Mouse (Mus musculus): Measurements from ENCODE around the gene Slc8b1. TPM values are rescaled to one million over a fixed set of nuclear protein-coding genes. Genes with fewer than 3 reads are reported as not detected.

Gene Slc8b1
- polyA plus RNA-seq (2015; fragmentation: Nextera tagmentation; extraction: Ambion mirVana) = 3.0 and 3.6 TPM in 2 replicates

- Histone ChIP-seq H3K9me3 (no peaks in the 10 kb centered on the region), H3K9ac (peak within 1 kb of the TSS; percentile 47), H3K27me3 (peaks cover 11% of the 10 kb centered on the region), H3K4me1 (replicated peaks) (peaks cover 71% of the 10 kb centered on the region), H3K27ac (replicated peaks) (no peak within 1 kb of the TSS), H3K4me2 (peak within 1 kb of the TSS; percentile 54), H3K4me3 (peak within 1 kb of the TSS; percentile 38), H3K36me3 (no peaks in the 10 kb centered on the region)
- under 1% methylated on average over 35 of the region's 36 CpGs for WGBS
- ATAC-seq (ENCODE audit: low read depth) = peak; percentile 68
These were observed at the start of gene Slc8b1 for GRCm38 (mm10) chr5:120510982-120511642. Gene Slc8b1 (plus strand): TSS chr5:120511168.

GRCm38 (mm10) chr5:120461902-120462301, 49.1 kb upstream of the Slc8b1 start:
- Histone ChIP-seq H3K4me2 (no peak overlapping the region), H3K9ac (no peak overlapping the region), H3K36me3 (no peaks in the 10 kb centered on the region), H3K27ac (replicated peaks) (no peak overlapping the region), H3K27me3 (peaks cover 6% of the 10 kb centered on the region; the same call in 1 of the 2 replicates), H3K4me3 (no peak overlapping the region), H3K9me3 (no peaks in the 10 kb centered on the region), H3K4me1 (replicated peaks) (peaks cover 7% of the 10 kb centered on the region; the same call in 1 of the 2 replicates)
- WGBS = 71% methylated on average over 15 of the region's 15 CpGs
- ATAC-seq (ENCODE audit: low read depth) = no peak

GRCm38 (mm10) chr5:120464321-120464720, 46.6 kb upstream of the Slc8b1 start:
- H3K9me3 ChIP-seq = no peaks in the 10 kb centered on the region
- H3K4me1 ChIP-seq (replicated peaks) = peaks cover 6% of the 10 kb centered on the region; the same call in 1 of the 2 replicates
- 72% methylated on average over 4 of the region's 4 CpGs for WGBS
- H3K36me3 ChIP-seq = no peaks in the 10 kb centered on the region
- no peak for ATAC-seq (ENCODE audit: low read depth)
- no peak overlapping the region for H3K4me2 ChIP-seq
- H3K27me3 ChIP-seq = peaks cover 6% of the 10 kb centered on the region; the same call in 1 of the 2 replicates
- H3K9ac ChIP-seq = no peak overlapping the region
- no peak overlapping the region for H3K4me3 ChIP-seq
- H3K27ac ChIP-seq (replicated peaks) = no peak overlapping the region

- Histone ChIP-seq H3K4me2 (no peak overlapping the region), H3K9me3 (no peaks in the 10 kb centered on the region), H3K27me3 (peaks cover 6% of the 10 kb centered on the region; the same call in 1 of the 2 replicates), H3K27ac (replicated peaks) (no peak overlapping the region), H3K36me3 (no peaks in the 10 kb centered on the region), H3K4me1 (replicated peaks) (peaks cover 6% of the 10 kb centered on the region; the same call in 1 of the 2 replicates), H3K9ac (no peak overlapping the region), H3K4me3 (no peak overlapping the region)
- ATAC-seq (ENCODE audit: low read depth) = no peak
- WGBS = 42% methylated on average over 5 of the region's 5 CpGs
These were observed 45.9 kb upstream of the Slc8b1 start for GRCm38 (mm10) chr5:120465062-120465461.

GRCm38 (mm10) chr5:120465860-120466259, 45.1 kb upstream of the Slc8b1 start:
- no peaks in the 10 kb centered on the region for H3K9me3 ChIP-seq
- no peak overlapping the region for H3K27ac ChIP-seq (replicated peaks)
- H3K4me2 ChIP-seq = no peak overlapping the region
- H3K9ac ChIP-seq = no peak overlapping the region
- H3K36me3 ChIP-seq = no peaks in the 10 kb centered on the region
- WGBS = 90% methylated on average over 6 of the region's 6 CpGs
- peaks cover 6% of the 10 kb centered on the region; the same call in 1 of the 2 replicates for H3K4me1 ChIP-seq (replicated peaks)
- no peak overlapping the region for H3K4me3 ChIP-seq
- peaks cover 6% of the 10 kb centered on the region; the same call in 1 of the 2 replicates for H3K27me3 ChIP-seq
- ATAC-seq (ENCODE audit: low read depth) = no peak

GRCm38 (mm10) chr5:120467026-120467425, 43.9 kb upstream of the Slc8b1 start:
- Histone ChIP-seq H3K4me3 (peak overlapping the region; percentile 25), H3K27ac (replicated peaks) (no peak overlapping the region), H3K9ac (peak overlapping the region; percentile 41), H3K36me3 (no peaks in the 10 kb centered on the region), H3K27me3 (peaks cover 6% of the 10 kb centered on the region; the same call in 1 of the 2 replicates), H3K4me2 (peak overlapping the region; percentile 39), H3K9me3 (no peaks in the 10 kb centered on the region), H3K4me1 (replicated peaks) (peaks cover 6% of the 10 kb centered on the region; the same call in 1 of the 2 replicates)
- whole genome bisulfite sequencing = 5% methylated on average over 4 of the region's 4 CpGs
- no peak for ATAC-seq (ENCODE audit: low read depth)

- ATAC-seq (ENCODE audit: low read depth) = no peak
- 81% methylated on average over 5 of the region's 5 CpGs for WGBS
- Histone ChIP-seq H3K27ac (replicated peaks) (no peak overlapping the region), H3K4me1 (replicated peaks) (peaks cover 6% of the 10 kb centered on the region; the same call in 1 of the 2 replicates), H3K4me2 (no peak overlapping the region), H3K4me3 (no peak overlapping the region), H3K36me3 (no peaks in the 10 kb centered on the region), H3K9ac (no peak overlapping the region), H3K27me3 (peaks cover 4% of the 10 kb centered on the region), H3K9me3 (no peaks in the 10 kb centered on the region)
These were observed 42.6 kb upstream of the Slc8b1 start for GRCm38 (mm10) chr5:120468336-120468735.

GRCm38 (mm10) chr5:120468830-120469229, 42.1 kb upstream of the Slc8b1 start:
- Histone ChIP-seq H3K4me1 (replicated peaks) (peaks cover 6% of the 10 kb centered on the region; the same call in 1 of the 2 replicates), H3K27ac (replicated peaks) (no peak overlapping the region), H3K36me3 (no peaks in the 10 kb centered on the region), H3K27me3 (peaks cover 4% of the 10 kb centered on the region), H3K9ac (no peak overlapping the region), H3K4me3 (no peak overlapping the region), H3K4me2 (no peak overlapping the region), H3K9me3 (no peaks in the 10 kb centered on the region)
- 90% methylated on average over 6 of the region's 6 CpGs for WGBS
- no peak for ATAC-seq (ENCODE audit: low read depth)

GRCm38 (mm10) chr5:120471538-120471937, 39.4 kb upstream of the Slc8b1 start:
- H3K4me2 ChIP-seq = no peak overlapping the region
- WGBS = 41% methylated on average over 4 of the region's 4 CpGs
- peaks cover 5% of the 10 kb centered on the region; the same call in 1 of the 2 replicates for H3K4me1 ChIP-seq (replicated peaks)
- no peak overlapping the region for H3K27ac ChIP-seq (replicated peaks)
- H3K9ac ChIP-seq = no peak overlapping the region
- peaks cover 4% of the 10 kb centered on the region for H3K27me3 ChIP-seq
- H3K4me3 ChIP-seq = no peak overlapping the region
- no peaks in the 10 kb centered on the region for H3K36me3 ChIP-seq
- ATAC-seq (ENCODE audit: low read depth) = no peak
- no peaks in the 10 kb centered on the region for H3K9me3 ChIP-seq

GRCm38 (mm10) chr5:120472770-120473169, 38.2 kb upstream of the Slc8b1 start, which contains the start of gene Sdsl:
Gene Sdsl (minus strand): TSS chr5:120472810.
- 77% methylated on average over 8 of the region's 8 CpGs for WGBS
- Histone ChIP-seq H3K4me3 (no peak within 1 kb of the TSS), H3K27ac (replicated peaks) (no peak within 1 kb of the TSS), H3K4me2 (no peak within 1 kb of the TSS), H3K9me3 (no peaks in the 10 kb centered on the region), H3K36me3 (no peaks in the 10 kb centered on the region), H3K9ac (no peak within 1 kb of the TSS), H3K27me3 (peaks cover 4% of the 10 kb centered on the region), H3K4me1 (replicated peaks) (no peaks in the 10 kb centered on the region)
- no peak for ATAC-seq (ENCODE audit: low read depth)

GRCm38 (mm10) chr5:120473361-120473760, 37.6 kb upstream of the Slc8b1 start:
- H3K9ac ChIP-seq = no peak overlapping the region
- H3K36me3 ChIP-seq = no peaks in the 10 kb centered on the region
- no peaks in the 10 kb centered on the region for H3K9me3 ChIP-seq
- WGBS = 95% methylated on average over 2 of the region's 2 CpGs
- no peak overlapping the region for H3K4me2 ChIP-seq
- peaks cover 4% of the 10 kb centered on the region for H3K27me3 ChIP-seq
- ATAC-seq (ENCODE audit: low read depth) = no peak
- no peak overlapping the region for H3K4me3 ChIP-seq
- H3K27ac ChIP-seq (replicated peaks) = no peak overlapping the region
- no peaks in the 10 kb centered on the region for H3K4me1 ChIP-seq (replicated peaks)

GRCm38 (mm10) chr5:120475861-120476260, 35.1 kb upstream of the Slc8b1 start:
- Histone ChIP-seq H3K27ac (replicated peaks) (no peak overlapping the region), H3K9me3 (no peaks in the 10 kb centered on the region), H3K27me3 (peaks cover 4% of the 10 kb centered on the region), H3K36me3 (no peaks in the 10 kb centered on the region), H3K4me2 (no peak overlapping the region), H3K9ac (no peak overlapping the region), H3K4me1 (replicated peaks) (no peaks in the 10 kb centered on the region), H3K4me3 (no peak overlapping the region)
- ATAC-seq (ENCODE audit: low read depth) = no peak
- 51% methylated on average over 8 of the region's 8 CpGs for WGBS
